12 mouse cellular contexts compared by ENCODE assay signal in genomic region chr1:38410457-38410856, GRCm38 (mm10).
DNase-seq lines count a peak whose midpoint lies in the region; ATAC-seq and TF ChIP-seq lines count a peak whose summit lies in the region.
"Had no signal": no experiment of that assay in that cellular context is flagged by ENCODE, and none has a peak within 500 bp of the region (broad histone marks: within the 10 kb centered on the region; RNA-seq: fewer than 3 reads in every experiment).

No protein-coding gene starts in this region.

- peak overlapping the region; percentile 32; the same call in 1 of the 2 replicates for H3K27ac ChIP-seq in forebrain, embryonic 13.5 days
- H3K27ac ChIP-seq in hindbrain, embryonic 15.5 days (replicated peaks): peak overlapping the region; percentile 27
- no peak overlapping the region for H3K27ac ChIP-seq in intestine, postnatal 0 days (ENCODE audit: low read depth, low read length)
- H3K27ac ChIP-seq in liver, embryonic 11.5 days (ENCODE audit: low read depth, low read length): no peak overlapping the region
- H3K27ac ChIP-seq: embryonic facial prominence, embryonic 15.5 days; limb, embryonic 15.5 days had no signal

- H3K9me3 ChIP-seq in forebrain, embryonic 13.5 days (replicated peaks): no peaks in the 10 kb centered on the region
- H3K9me3 ChIP-seq in hindbrain, embryonic 15.5 days: no peaks in the 10 kb centered on the region
- no peaks in the 10 kb centered on the region for H3K9me3 ChIP-seq in intestine, postnatal 0 days (ENCODE audit: control insufficient read depth)
- no peaks in the 10 kb centered on the region for H3K9me3 ChIP-seq in liver, embryonic 11.5 days (ENCODE audit: control insufficient read depth, low read length)
- H3K9me3 ChIP-seq: embryonic facial prominence, embryonic 15.5 days; limb, embryonic 15.5 days had no signal

- peak; percentile 73 for ATAC-seq in forebrain, embryonic 13.5 days
- ATAC-seq in hindbrain, embryonic 15.5 days (ENCODE audit: low FRiP score, low read depth): peak; percentile 80
- no peak for ATAC-seq in intestine, postnatal 0 days
- no peak for ATAC-seq in liver, embryonic 11.5 days (replicated peaks; ENCODE audit: low FRiP score)

- 0 out of 2 replicates have a peak overlapping the region, but pooled peaks have one; percentile 13 for H3K9ac ChIP-seq in forebrain, embryonic 13.5 days
- H3K9ac ChIP-seq in hindbrain, embryonic 15.5 days: no peak overlapping the region
- no peak overlapping the region for H3K9ac ChIP-seq in intestine, postnatal 0 days (ENCODE audit: low read depth, low read length)
- no peak overlapping the region for H3K9ac ChIP-seq in liver, embryonic 11.5 days (ENCODE audit: low read depth, low read length)
- H3K9ac ChIP-seq: embryonic facial prominence, embryonic 15.5 days; limb, embryonic 15.5 days had no signal

- no peaks in the 10 kb centered on the region for H3K36me3 ChIP-seq in forebrain, embryonic 13.5 days (ENCODE audit: poor library complexity, severe bottlenecking)
- no peaks in the 10 kb centered on the region for H3K36me3 ChIP-seq in hindbrain, embryonic 15.5 days
- no peaks in the 10 kb centered on the region for H3K36me3 ChIP-seq in intestine, postnatal 0 days (ENCODE audit: control insufficient read depth, insufficient read depth)
- no peaks in the 10 kb centered on the region for H3K36me3 ChIP-seq in liver, embryonic 11.5 days (ENCODE audit: control insufficient read depth, insufficient read depth, low read length)
- H3K36me3 ChIP-seq: embryonic facial prominence, embryonic 15.5 days; limb, embryonic 15.5 days had no signal

- H3K4me2 ChIP-seq in forebrain, embryonic 13.5 days: no peak overlapping the region
- H3K4me2 ChIP-seq in hindbrain, embryonic 15.5 days: no peak overlapping the region
- no peak overlapping the region for H3K4me2 ChIP-seq in intestine, postnatal 0 days (replicated peaks; ENCODE audit: low read depth)
- H3K4me2 ChIP-seq in liver, embryonic 11.5 days: no peak overlapping the region
- H3K4me2 ChIP-seq: embryonic facial prominence, embryonic 15.5 days; limb, embryonic 15.5 days had no signal

- 4% methylated on average over 4 of the region's 4 CpGs for WGBS in forebrain, embryonic 13.5 days
- WGBS in hindbrain, embryonic 15.5 days: 5% methylated on average over 4 of the region's 4 CpGs
- WGBS in intestine, postnatal 0 days: 65% methylated on average over 4 of the region's 4 CpGs
- 70% methylated on average over 4 of the region's 4 CpGs for WGBS in liver, embryonic 11.5 days

- TF ChIP-seq CTCF in intestine, postnatal 0 days (IDR thresholded peaks at IDR 0.05; ENCODE audit: low read depth): no peak

- intact Hi-C loops in left cerebral cortex, postnatal 10 days (cut with DNase I): loop anchor here (10.0 kb wide), 1 partner anchor 214 kb away; no protein-coding TSS in a partner anchor

- no peak overlapping the region for H3K4me3 ChIP-seq in forebrain, embryonic 13.5 days
- H3K4me3 ChIP-seq in hindbrain, embryonic 15.5 days: no peak overlapping the region
- no peak overlapping the region for H3K4me3 ChIP-seq in intestine, postnatal 0 days (ENCODE audit: low read depth, low read length)
- no peak overlapping the region for H3K4me3 ChIP-seq in liver, embryonic 11.5 days (ENCODE audit: low read depth, low read length)
- H3K4me3 ChIP-seq: embryonic facial prominence, embryonic 15.5 days; limb, embryonic 15.5 days had no signal

- DNase-seq in left cerebral cortex, postnatal 10 days (ENCODE audit: extremely low spot score in 1 of 2, low spot score in 2 of 2): peak; percentile 34 to 52
- no peak for DNase-seq in left cerebral cortex, adult 11 months (ENCODE audit: low spot score)
- peak; percentile 75 to 80 for DNase-seq in right cerebral cortex, postnatal 10 days (ENCODE audit: low spot score in 2 of 2)
- DNase-seq in lung, postnatal 36 days: no peak
- DNase-seq in liver, embryonic 11.5 days (ENCODE audit: low spot score): no peak
- DNase-seq: gastrocnemius, postnatal 10 days; thymus, postnatal 25 days had no signal

- no peaks in the 10 kb centered on the region for H3K27me3 ChIP-seq in forebrain, embryonic 13.5 days
- H3K27me3 ChIP-seq in hindbrain, embryonic 15.5 days: no peaks in the 10 kb centered on the region
- H3K27me3 ChIP-seq in intestine, postnatal 0 days (replicated peaks; ENCODE audit: control insufficient read depth, insufficient read depth, low read length): no peaks in the 10 kb centered on the region
- no peaks in the 10 kb centered on the region for H3K27me3 ChIP-seq in liver, embryonic 11.5 days (replicated peaks; ENCODE audit: control insufficient read depth, insufficient read depth, low read length)
- H3K27me3 ChIP-seq: embryonic facial prominence, embryonic 15.5 days; limb, embryonic 15.5 days had no signal

- H3K4me1 ChIP-seq in forebrain, embryonic 13.5 days: peaks cover 24% of the 10 kb centered on the region
- H3K4me1 ChIP-seq in hindbrain, embryonic 15.5 days (replicated peaks): peaks cover 29% of the 10 kb centered on the region
- no peaks in the 10 kb centered on the region for H3K4me1 ChIP-seq in intestine, postnatal 0 days (replicated peaks; ENCODE audit: control insufficient read depth, insufficient read depth, low read length)
- H3K4me1 ChIP-seq in liver, embryonic 11.5 days (replicated peaks; ENCODE audit: control insufficient read depth, insufficient read depth, low read length): no peaks in the 10 kb centered on the region

Comparison
In these comparisons a context has a peak if more than half of its experiments do, and no peak if none do; other contexts are left out.
1. DNase-seq: peak in left cerebral cortex, postnatal 10 days (2 of 2) and right cerebral cortex, postnatal 10 days (2 of 2); none in left cerebral cortex, adult 11 months (single experiment), lung, postnatal 36 days (single experiment) and liver, embryonic 11.5 days (single experiment).
2. ATAC-seq: peak in forebrain, embryonic 13.5 days (single experiment) and hindbrain, embryonic 15.5 days (single experiment); none in intestine, postnatal 0 days (single experiment) and liver, embryonic 11.5 days (single experiment).
3. H3K27ac ChIP-seq: peak in forebrain, embryonic 13.5 days (single experiment) and hindbrain, embryonic 15.5 days (single experiment); none in intestine, postnatal 0 days (single experiment) and liver, embryonic 11.5 days (single experiment).